Mouse (Mus musculus) cerebral cortex, adult 2 months (tissue): ENCODE measurements around the gene Zfp420.

Experiments
- WGBS: fragments of 180-500 bp; shearing (Covaris S2); methylation state at CpG from one replicate; pipeline ENCODE4 v1.1.7; 2018; 5-methylcytosine and 5-hydroxymethylcytosine counted together

Gene Zfp420

DNA sequence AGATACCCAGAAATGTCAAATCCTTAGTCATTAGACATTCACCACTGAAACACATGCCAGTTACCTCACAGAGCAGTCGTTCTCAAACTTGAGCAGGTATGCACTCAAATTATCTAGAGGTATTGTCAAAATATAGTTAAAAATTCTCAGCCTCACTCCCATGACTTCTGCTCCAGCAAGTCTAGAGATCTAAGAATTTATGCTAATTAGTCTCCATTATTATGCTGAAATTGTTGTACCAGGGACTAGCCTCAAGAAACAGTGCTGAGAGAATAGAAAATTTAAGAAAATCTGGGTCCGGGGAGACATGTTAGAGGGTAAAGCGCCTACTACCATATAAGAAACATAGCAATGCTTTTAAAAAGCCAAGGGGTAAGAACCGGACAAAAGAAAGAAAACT lies 44.3 kb downstream of the Zfp420 start:
- WGBS, result 95% methylated on average over 4 of the region's 4 CpGs

- under 1% methylated on average over 22 of the region's 22 CpGs for WGBS
Observed at GRCm38 (mm10) chr7:29905966-29906681, 46.3 kb downstream of the Zfp420 start, which contains the start of gene Zfp27. Gene Zfp27 (minus strand): TSS chr7:29906572.

DNA sequence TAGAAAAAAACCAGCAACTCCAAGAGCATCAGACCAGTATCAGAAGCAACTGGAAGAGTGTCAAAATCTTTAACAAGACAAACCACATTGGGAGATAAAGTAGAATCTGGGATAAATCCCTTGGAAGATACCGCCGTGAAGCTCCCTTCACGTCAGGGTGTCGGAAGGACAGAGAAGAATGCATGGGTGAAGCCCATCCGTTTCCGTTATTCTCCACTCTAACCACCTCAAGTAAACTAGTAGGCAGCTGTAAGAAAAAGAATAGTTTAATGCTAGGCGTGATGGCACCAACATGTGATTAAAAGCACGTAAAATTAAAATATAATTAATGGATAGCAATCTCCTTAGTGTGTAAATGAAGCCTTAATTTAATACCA lies 46.9 kb downstream of the Zfp420 start:
- 10% methylated on average over 8 of the region's 8 CpGs for WGBS

DNA sequence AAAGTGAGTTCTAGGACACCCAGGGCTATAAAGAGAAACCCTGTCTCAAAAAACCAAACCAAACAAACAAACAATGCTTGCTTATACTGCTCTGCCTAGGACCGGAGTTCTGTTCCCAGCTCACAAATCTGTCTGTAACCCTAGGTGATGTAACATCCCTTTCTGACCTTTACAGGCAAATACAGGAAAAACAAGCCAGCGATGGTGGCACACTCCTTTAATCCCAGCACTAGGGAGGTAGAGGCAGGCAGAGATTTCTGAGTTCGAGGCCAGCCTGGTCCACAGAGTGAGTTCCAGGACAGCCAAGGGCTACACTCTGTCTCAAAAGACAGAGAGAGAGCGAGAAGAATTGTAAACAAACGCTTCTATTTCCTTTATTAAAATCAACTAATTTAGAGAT lies 47.4 kb downstream of the Zfp420 start:
- 95% methylated on average over 5 of the region's 5 CpGs for WGBS

DNA sequence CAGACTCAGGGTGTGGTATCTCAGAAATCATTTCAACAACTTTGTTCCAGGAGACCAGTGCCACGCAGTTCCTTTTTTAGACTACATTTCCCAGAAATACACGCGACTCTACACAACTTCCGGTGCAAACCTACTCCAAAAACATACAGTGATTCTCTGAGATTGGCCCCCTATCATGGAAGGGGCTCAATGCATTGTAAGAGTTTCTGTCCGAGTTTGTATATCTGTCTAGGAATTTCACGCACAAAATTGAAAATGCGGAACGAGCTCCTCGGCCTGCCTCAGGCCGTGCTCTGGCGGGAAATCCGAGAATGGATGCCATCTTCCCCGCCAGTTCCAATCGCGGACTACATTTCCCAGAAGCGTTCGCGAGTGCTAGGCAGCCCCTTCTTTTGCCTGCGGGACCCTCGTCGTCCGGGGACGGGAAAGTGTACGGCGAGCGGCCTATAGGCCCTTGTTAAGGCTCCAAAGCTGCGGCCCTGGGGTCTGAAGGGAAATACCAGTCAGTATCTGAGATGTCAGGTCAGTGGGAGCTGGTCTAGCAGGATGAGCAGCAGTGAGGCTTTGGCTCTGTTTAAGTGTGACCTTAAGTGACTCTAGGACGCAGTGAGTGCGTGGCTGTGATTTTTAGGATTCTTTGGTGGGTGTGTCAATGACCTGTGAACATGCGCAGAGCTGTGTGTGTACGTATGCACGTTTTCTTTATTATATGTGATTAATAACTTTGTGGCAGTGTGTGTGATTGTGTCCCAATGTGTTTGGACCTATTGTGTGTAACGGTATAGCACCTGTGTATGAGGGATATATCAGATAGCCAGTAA lies 48.6 kb downstream of the Zfp420 start, which contains the start of gene Zfp383:
Gene Zfp383 (plus strand): TSS at position 94 of the 821 bp plus-strand sequence.
- under 1% methylated on average over 33 of the region's 33 CpGs for WGBS

DNA sequence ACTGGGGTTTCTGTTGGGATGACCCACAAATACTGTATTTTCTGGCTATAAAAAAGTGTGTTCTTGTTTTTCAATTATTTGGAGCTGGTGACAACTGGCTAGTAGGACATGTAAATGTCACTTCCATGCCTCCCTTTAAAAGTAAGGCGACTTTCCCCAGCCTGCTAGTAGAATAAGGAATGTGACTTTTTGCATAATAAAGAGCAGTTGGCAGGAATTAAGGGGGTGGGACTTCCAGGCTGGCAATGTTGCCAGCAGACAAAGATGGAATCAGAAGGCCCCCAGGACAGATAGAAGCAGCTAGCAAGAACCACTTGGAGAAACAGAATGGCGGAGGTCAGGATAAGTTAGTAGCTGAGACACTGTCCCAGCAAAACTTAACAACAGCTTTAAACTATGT lies 50.5 kb downstream of the Zfp420 start:
- WGBS, result 70% methylated on average over 2 of the region's 2 CpGs

DNA sequence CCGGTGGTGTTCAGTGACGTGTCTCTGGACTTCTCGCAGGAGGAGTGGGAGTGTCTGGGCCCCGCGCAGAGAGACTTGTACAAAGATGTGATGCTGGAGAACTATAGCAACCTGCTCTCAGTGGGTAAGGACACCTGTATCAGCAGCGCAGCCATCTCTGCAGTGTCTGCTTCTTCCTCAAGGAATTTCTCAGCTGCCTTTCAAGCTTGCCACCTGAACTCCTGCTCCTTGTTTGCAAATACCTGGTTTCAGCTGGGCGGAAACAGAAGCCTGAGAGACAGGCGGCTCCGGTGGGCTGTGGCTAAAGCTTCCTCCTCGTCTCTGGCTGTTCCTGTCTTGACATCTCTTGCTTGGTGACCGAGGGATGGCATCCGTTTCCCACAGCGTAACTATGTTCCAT lies 52.4 kb downstream of the Zfp420 start:
- WGBS, result 96% methylated on average over 13 of the region's 13 CpGs

- WGBS, result 70% methylated on average over 6 of the region's 6 CpGs
Observed at GRCm38 (mm10) chr7:29917371-29918061, 57.7 kb downstream of the Zfp420 start.

- 88% methylated on average over 4 of the region's 4 CpGs for WGBS
Observed at GRCm38 (mm10) chr7:29918062-29918453, 58.3 kb downstream of the Zfp420 start.

GRCm38 (mm10) chr7:29921439-29922093 lies 61.8 kb downstream of the Zfp420 start:
- WGBS, result 70% methylated on average over 6 of the region's 6 CpGs

DNA sequence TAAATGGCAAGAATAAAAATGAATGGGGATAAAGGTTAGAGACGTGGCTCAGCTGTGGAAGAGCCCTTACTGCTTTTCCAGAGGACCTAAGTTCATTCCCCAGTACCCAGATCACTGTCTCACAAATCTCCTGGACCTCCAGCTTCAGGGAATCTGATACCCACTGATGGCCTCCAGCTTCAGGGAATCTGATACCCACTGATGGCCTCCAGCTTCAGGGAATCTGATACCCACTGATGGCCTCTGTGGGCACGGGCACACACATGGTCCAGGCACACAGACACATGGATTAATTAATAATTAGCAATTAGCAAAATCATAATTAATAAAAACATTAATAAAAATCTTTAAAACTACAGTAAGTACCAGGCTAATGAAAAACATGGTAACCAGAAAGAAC lies 63.0 kb downstream of the Zfp420 start:
- WGBS, result 82% methylated on average over 2 of the region's 2 CpGs
